Mouse (Mus musculus) cerebellum, adult 2 months (tissue): Measurements from ENCODE around the gene Ptpn1.

Experiments
- CTCF ChIP-seq: fragments of 200-500 bp; IDR thresholded peaks from 2 replicates; pipeline ENCODE4 v1.5.1; 2011; ENCODE audit warnings: low read depth, mild to moderate bottlenecking, control low read depth, low read length, moderate library complexity, borderline replicate concordance; ENCODE audit not compliant: insufficient read depth
- POLR2A ChIP-seq: fragments of 200-500 bp; IDR thresholded peaks from 2 replicates; pipeline ENCODE4 v1.6.1; 2011; ENCODE audit warnings: low read length, control low read depth, borderline replicate concordance; ENCODE audit not compliant: insufficient read depth

GRCm38 (mm10) chr2:167889886-167890285, 42.0 kb upstream of the Ptpn1 start:
- TF ChIP-seq CTCF (no peak), POLR2A (no peak)
